Mouse (Mus musculus) natural killer cell, adult 2 months (primary cell): ENCODE data around the gene Rps19bp1.

ENCODE experiments used
- DNase-seq, 2 experiments: peaks; one replicate each; pipeline ENCODE4 v3.0.0; 2022; ENCODE audit warnings: low spot score in 2 of 2

Gene Rps19bp1

GRCm38 (mm10) chr15:80263610-80264575 lies at the start of gene Rps19bp1:
TSS of gene Rps19bp1 (minus strand) at chr15:80264315.
- peak; percentile 85 to 89 for DNase-seq

DNA sequence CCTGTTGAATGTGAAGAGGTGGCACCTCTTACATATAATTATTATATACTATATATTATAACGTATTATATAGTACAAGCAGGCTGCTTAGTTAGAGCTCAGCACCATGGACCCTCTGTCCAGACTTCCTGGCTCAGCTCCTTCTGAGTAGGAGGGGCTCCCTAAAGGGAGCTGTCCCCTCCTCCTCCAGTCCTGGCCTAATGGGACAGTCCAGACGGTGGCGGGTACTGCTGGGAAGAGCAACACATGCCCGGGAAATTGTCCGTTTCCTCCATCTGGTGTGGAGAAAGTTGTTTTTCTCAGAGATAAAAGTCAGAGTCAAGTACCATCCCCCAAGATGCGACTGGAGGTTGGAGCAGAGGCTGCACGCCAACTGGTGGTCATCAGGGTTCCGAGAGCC lies 42.0 kb upstream of the Rps19bp1 start:
- DNase-seq, result no peak

DNA sequence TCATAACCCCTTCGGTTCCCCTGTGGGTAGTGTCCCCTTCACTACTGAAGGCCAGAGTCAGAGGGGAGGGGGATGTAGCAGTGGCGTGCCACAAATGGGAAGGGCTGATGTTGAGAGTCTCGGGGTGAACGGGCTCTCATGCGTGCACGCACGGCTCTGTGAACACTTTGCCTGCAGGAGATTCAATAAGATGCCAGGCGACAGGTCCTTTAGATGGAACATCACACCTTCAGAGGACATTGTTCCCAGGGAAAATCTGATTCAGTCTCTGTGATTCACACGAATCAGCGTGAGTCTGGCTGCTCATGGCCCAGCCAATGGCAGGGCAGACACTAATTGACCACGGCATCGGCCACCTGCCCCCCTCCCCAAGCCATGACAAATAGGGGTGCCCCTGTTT lies 40.1 kb upstream of the Rps19bp1 start:
- no peak for DNase-seq

GRCm38 (mm10) chr15:80303779-80304178 lies 39.7 kb upstream of the Rps19bp1 start:
- no peak for DNase-seq

GRCm38 (mm10) chr15:80297146-80297545 lies 33.0 kb upstream of the Rps19bp1 start:
- DNase-seq, result no peak

- DNase-seq, result peak; percentile 67 to 86
These were observed 25.3 kb upstream of the Rps19bp1 start for GRCm38 (mm10) chr15:80289436-80289835.

GRCm38 (mm10) chr15:80288036-80288435 lies 23.9 kb upstream of the Rps19bp1 start:
- DNase-seq, result no peak

- no peak for DNase-seq
These were observed 22.8 kb upstream of the Rps19bp1 start, which contains the start of gene Cacna1i for GRCm38 (mm10) chr15:80286851-80287415. TSS of gene Cacna1i (plus strand) at chr15:80287238.

DNA sequence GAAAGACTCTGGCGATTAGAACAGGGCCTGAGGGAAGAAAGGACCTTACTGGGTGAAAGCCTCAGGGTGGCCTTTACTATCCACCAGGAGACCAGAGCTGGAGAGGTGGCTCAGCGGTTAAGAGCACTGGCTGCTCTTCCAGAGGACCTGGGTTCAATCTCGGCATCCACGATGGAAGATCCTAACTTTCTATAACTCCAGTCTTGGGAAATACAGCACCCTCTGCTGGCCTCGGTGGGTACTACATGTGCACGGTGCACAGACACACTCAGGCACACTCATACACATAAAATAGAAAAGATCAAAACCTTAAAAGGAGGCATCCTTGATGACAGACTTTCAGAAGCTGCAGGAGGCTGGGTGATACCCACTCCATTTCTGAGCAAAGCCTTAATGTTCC lies 16.5 kb upstream of the Rps19bp1 start:
- DNase-seq, result no peak

DNA sequence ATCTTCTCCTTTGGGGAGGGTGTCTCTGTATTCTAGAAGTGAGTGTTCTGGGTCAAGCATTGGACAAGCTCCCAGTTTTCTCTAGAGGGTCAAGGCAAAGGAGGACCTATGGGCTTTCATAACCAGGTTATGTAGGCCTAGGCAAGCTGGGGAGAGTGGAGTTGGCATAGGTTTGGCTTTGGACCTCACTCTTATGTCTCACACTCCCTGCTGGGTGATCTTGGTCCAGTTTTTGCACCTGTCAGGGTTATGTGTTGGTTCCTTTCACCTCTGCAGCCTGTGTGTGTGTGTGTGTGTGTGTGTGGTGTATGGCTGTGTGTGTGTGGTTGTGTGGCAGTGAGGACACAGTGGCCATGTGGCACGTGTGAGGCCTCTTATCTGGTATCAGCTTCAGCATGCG lies 14.9 kb upstream of the Rps19bp1 start:
- DNase-seq, result no peak

GRCm38 (mm10) chr15:80278121-80278759 lies 14.1 kb upstream of the Rps19bp1 start:
- no peak for DNase-seq

DNA sequence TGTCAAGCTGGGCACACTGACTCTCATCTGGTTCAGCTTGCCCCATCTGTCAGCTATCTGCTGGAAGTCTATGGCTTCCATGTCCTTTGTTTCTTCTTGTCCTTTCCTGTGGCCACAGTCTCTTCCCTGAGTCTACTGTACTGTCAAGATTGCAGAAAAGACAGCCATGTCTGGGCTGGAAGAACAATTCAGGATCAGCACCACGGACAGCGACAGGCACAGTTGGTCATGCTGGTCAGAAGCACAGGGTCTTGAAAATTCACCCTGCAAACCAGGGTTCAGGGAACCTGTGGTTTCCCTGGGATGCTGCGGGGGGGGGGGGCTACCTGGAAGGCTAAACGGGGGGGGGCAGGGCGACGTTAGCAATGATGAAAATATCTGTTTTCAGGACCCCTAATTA lies 13.5 kb upstream of the Rps19bp1 start:
- no peak for DNase-seq

DNA sequence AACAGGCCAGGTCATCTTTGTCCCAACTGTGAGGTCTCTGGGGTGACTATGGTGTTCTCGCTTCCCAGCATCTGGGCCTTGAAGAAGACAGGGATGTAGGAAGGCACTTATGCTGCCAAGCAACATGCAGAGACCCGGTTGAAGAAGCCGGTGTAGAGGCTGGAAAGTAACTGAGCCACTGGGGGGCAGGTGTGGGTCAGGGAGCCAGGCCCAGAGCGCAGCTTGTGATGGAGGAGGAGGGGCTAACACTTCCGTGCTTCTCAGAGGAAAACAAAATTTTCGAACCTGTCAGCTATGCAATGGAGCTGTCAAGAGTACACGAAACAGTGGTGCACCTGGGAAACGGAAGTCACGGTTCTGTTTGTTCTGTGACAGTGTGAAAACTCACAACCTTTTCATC lies 13.0 kb upstream of the Rps19bp1 start:
- no peak for DNase-seq

DNA sequence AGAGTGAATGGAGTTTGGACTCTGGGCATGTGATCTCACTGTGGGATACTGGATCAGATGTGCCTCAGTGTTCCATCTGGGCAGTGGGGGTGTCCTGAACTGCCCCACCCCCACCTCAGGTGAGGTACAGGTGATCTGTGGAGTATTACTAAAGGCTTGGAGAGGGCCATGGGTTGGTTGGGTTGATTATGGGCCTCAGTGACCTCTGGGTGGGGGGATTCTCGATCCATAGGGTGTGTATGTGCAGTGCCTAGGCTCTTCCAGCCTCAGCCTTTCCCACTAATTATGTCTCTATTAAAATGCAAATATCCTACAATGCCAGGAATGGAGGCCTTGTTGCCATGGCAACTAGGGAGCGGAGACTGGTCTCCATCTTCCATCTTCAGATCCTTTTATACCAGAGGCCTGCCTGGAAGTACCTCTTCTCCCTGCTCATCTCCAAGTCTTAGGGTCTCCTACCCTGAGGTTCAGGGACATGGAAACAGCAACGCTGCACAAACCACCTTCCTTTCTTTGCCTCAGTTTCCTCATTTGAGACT lies 7.8 kb upstream of the Rps19bp1 start:
- DNase-seq, result no peak

GRCm38 (mm10) chr15:80266281-80266680 lies 2.2 kb upstream of the Rps19bp1 start:
- DNase-seq, result peak; percentile 58 to 77

DNA sequence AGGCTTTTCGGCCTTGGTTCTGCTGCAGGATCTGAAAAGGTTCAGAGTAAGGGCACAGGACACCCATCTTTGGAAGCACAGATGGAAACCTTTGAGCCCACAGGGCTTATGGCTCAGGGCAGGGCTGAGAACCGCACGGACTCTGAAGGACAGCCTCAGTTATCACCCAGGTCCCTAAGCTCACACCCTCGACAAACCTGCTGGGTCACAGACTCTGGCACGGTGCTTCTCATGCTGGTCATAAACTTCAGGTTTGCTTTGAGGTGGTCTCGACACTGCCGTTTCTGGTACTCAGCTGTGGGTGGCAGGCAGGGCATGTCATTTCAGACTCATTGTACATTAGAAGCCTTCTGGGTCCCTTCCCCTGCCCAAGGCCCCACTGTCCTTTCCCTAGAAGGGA lies 3.0 kb downstream of the Rps19bp1 start:
- DNase-seq, result peak in 1 of 2 experiments; percentile 12

- peak; percentile 68 to 77 for DNase-seq
These were observed 3.4 kb downstream of the Rps19bp1 start for GRCm38 (mm10) chr15:80260677-80261076.

DNA sequence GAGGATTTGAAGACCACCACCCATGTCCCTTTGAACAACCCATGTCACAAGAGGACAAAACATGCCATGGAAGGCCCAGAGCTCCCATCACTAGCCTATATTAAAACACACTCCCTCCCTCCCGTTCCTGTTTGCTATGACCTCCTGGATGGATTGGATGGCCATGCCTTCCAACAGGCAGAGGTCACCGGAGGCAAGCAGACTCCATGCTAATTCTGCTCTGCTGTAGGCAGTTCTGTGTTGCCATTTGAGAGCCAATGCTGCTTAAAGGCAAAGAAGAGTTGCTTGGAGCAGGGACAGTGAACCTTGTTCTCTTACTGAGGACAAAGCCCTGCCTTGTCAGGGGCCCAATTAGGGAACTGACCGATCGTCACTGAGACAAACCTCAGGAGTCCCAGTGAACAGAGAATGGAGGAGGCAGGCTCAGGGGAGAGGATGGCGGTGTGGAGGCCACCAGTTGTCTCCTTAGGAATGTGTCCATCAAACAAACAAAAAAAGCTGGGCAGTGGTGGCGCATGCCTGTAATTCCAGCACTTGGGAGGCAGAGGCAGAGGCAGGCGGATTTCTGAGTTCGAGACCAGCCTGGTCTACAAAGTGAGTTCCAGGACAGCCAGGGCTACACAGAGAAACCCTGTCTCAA lies 4.6 kb downstream of the Rps19bp1 start:
- no peak for DNase-seq

GRCm38 (mm10) chr15:80258240-80259170 lies 5.6 kb downstream of the Rps19bp1 start:
- no peak for DNase-seq

- no peak for DNase-seq
These were observed 6.4 kb downstream of the Rps19bp1 start for GRCm38 (mm10) chr15:80257602-80258239.
